Mouse (Mus musculus) layer of hippocampus, postnatal 14 days (tissue): ENCODE measurements around the gene Ift81. TPM values are rescaled to one million over a fixed set of nuclear protein-coding genes. Genes with fewer than 3 reads are reported as not detected.
A peak's percentile ranks its signal among the peaks of the same experiment; 100 is the strongest.

Experiments used
- DNase-seq, 2 experiments: peaks; one replicate each; pipeline ENCODE4 v3.0.0; 2021 to 2022; ENCODE audit warnings: low spot score in 2 of 2, mixed read lengths in 1 of 2
- total RNA-seq, 2 experiments: library from RNA; stranded (reverse); gene quantifications; 2 replicates each; pipeline ENCODE4 v1.2.3; 2021

The Ift81 gene
- total RNA-seq, 2 experiments from 2014 or later, result 31.0 to 31.1 TPM

DNA sequence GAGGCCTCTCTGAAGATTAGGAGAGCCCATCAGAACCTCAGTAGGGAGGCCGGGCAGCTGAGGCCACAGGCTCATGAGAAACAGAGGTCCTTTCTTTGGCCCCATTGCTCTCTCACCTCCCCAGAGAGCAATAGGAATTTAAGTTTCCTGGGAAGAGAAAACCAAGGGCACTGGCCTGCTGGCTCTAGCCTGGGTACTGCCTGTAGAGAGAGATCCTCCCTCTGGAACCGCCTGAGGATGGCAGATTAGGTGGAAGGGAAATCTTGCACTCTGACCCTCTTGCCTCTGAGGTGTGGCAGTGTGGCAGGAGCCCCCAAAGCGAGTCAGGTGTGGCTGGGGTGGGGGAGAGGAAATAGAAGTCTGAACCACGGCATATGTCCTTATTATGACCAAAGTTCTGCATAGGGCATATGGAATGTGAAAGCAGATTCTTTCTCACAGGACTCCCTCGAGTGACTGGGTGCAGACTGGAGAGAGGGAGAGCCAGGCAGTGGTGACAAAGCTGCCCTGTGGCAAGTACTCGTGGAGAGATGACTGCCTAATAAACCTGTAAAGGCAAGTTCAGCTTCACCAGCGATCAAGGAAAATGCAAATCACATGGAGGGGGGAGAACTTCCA lies 95.2 kb downstream of the Ift81 start:
- DNase-seq, result no peak

DNA sequence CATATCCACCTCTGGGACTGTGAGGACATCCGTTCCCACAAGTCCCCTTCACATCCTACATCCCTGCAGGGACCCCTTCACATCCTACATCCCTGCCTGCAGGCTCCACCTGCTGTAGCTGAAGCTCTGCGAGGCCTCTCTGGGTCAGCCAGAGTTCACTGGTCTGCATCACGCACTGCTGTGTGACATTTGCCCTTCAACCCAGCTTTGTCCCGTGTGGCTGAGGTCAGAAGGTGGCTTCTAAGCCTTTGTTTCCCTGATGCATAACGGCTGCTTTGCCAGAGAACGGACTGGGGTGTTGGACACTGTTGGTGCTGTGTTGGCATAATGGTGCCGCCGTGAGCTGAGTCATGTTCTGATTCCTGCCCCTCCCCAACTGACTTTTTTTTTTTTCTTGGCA lies 96.1 kb downstream of the Ift81 start:
- no peak for DNase-seq

DNA sequence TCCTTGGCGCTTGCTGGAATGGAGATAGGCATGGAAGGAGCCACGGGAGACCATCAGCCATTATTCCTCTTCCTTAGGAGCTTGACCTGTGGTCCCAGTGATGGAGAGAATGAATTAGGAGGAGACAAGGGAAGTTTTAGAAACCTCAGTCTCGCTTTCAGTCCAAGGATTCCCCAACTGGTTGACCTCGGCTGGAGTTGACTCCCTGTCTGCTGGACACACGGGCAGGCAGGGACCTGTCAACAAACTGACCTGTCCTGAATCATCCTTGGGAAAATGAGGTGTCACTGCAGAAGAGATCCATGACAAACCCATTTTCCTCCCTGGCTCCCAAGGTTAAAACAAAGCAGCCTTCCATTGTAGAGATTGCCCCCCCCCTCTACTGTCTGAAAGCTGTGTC lies 97.4 kb downstream of the Ift81 start:
- no peak for DNase-seq

- DNase-seq, result no peak
Measured at GRCm38 (mm10) chr5:122516029-122516730, 98.1 kb downstream of the Ift81 start.

DNA sequence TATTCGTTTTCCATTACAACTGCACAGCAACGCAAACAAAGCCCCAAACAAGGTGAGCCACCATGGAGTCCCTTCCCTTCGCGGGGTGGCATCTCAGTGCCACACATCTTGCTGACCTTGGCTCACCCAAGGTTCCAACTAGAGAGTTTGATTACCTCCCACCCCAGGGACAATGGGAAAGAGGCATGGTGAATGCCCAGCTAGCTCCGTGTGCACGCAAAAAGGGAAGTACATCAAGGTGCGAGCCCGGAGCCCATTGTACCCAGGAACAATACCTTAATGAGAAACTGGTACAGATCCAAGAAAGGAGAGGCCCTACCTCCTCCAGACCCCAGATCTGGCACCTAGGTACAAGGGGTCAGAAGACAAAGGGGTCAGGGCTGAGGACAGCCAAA lies 100.2 kb downstream of the Ift81 start:
- DNase-seq, result no peak

GRCm38 (mm10) chr5:122513421-122514126 lies 100.7 kb downstream of the Ift81 start:
- DNase-seq, result no peak

GRCm38 (mm10) chr5:122512011-122512410 lies 102.3 kb downstream of the Ift81 start:
- no peak for DNase-seq

- DNase-seq, result no peak
Measured at GRCm38 (mm10) chr5:122511405-122511804, 102.9 kb downstream of the Ift81 start.

- peak in 1 of 2 experiments; percentile 60 for DNase-seq
Measured at GRCm38 (mm10) chr5:122510651-122511157, 103.6 kb downstream of the Ift81 start.

DNA sequence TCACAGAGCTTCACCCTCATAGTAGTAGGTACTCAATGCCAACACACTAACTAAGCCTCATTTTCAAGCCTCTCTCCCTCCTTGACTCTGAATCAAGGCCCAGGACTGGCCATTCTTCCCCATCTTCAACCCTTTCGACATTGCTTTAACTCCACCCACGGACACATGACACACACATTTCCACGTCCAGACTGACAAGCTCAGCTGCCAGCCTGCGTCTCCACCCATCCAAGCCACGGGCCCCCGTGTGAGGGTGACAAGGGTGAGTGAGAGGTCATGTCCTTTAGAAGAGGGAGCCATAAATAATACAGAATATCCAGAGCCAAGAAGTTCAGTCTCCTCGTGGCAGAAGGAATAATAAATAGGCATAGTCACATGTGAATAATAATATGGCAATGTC lies 104.7 kb downstream of the Ift81 start:
- DNase-seq, result no peak

DNA sequence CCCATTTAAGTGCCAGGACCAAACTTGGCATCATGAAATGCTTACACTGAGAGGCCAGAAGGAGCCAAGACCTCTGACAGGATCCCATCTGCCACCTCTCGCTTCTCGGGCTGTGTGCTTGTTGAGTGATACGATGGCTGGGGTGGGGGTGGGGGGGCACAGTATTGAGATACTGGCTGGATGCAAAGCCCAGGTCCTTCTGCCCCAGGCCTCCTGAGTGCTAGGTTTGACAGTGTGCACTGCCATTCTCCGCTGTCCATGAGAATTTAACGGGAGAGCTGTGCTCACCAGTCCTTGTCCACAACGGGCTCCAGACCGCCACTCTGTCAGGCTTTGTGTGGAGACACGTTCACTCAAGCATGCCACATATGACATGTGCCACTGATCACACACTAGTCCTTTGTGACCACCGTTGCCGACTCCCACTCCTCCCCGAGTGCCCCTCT lies 105.4 kb downstream of the Ift81 start:
- DNase-seq, result no peak

DNA sequence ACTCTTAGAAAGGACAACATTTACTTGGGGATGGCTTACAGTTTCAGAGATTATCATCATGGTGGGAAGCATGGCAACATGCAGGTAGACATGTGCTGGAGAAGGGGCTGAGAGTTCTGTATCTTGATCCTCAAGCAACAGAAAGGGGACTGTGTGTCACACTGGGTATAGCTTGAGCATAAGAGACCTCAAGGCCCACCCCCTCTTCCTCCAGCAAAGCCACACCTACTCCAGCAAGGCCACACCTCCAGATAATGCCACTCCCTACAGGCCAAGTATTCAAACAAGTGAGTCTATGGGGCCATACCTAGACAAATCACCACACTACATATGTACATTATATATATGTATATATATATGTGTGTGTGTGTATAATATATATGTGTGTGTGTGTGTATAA lies 106.9 kb downstream of the Ift81 start:
- DNase-seq, result no peak

DNA sequence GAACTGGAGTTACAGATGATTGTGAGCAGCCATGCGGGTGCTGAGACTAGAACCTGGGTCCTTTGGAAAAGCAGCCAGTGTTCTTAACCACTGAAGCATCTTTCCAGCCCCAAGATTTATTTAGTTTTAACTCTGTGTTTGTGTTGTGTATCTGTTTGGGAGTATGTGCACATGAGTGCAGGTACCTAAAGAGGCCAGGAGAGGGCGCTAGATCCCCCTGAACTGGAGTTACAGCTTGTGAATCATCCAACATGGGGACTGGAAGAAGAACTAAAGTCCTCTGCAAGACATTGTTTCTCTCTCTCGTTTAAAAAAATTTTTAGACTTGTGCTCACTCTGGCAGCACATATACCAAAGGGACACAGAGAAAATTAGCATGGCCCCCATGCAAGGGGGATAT lies 107.9 kb downstream of the Ift81 start:
- DNase-seq, result no peak

DNA sequence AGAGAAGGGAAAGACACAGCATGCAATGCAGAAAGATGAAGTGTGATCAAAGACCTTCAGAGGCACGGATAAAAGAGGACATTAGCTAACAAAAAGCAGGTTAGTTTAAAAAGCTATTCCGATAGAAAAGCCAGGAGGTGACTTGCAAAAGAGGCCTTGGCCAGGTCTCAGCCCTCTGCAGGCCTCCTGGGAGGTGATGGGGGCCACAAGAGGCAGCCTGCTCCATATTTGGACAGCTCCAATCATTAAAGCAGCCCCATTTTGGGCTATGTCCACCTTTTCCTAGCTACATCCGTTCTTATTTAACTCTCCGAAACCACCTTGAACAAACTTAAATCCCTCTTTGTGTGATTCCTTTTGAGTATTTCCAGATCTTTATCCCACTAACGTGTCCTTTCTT lies 108.8 kb downstream of the Ift81 start:
- DNase-seq, result no peak

DNA sequence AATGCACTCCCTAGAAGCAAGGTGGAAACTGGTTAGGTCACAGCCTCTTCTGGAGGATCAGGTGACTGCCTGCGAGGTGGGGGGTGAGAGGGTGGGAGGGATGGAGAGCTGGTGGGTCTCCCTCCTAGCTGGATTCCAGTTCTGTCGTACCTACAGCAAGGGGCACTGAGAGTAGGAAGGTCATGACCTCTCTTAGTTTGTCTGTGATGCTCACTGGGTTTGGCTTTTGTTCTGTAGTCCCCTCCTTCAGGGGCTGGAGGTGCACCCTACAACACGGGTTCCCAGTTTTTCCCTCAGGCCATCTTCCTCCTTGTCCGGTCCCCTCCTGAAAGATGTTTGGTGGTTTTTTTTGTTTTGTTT lies 110.6 kb downstream of the Ift81 start:
- no peak for DNase-seq

- DNase-seq, result no peak
Measured at GRCm38 (mm10) chr5:122503015-122503759, 111.1 kb downstream of the Ift81 start.

- DNase-seq, result peak; percentile 92 to 94
Measured at GRCm38 (mm10) chr5:122502077-122502941, 112.0 kb downstream of the Ift81 start, which contains the start of gene Atp2a2. Gene Atp2a2 (minus strand): TSS chr5:122502225.

GRCm38 (mm10) chr5:122501101-122502076 lies 112.9 kb downstream of the Ift81 start:
- DNase-seq, result peak; percentile 48 to 52

DNA sequence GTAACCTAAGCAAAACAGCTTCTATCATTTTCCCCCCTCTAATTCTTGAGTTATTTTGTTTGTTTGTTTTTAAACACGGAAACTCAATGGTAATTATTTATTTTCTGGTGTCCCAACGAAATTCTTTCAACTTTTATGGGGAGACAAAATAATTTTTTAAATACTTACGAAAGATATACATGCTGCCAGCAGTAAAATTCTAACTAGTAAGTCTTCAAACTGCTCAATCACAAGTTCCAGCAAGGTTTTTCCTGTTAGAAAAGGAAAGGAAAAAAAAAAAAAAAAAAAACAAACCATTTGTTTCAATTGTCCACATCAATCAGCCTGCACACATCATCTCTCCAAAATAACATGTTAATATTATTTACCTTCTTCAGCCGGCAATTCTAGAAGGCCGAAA lies 113.8 kb downstream of the Ift81 start:
- DNase-seq, result no peak
